In genomic region chr5:133020821-133021220, GRCm38 (mm10) we compare ENCODE assay signal across 24 mouse cellular contexts.
DNase-seq lines count a peak whose midpoint lies in the region; ATAC-seq and TF ChIP-seq lines count a peak whose summit lies in the region.
"Had no signal": no experiment of that assay in that cellular context is flagged by ENCODE, and none has a peak within 500 bp of the region (broad histone marks: within the 10 kb centered on the region; RNA-seq: fewer than 3 reads in every experiment).

No protein-coding gene starts in this region.

- H3K4me2 ChIP-seq in lung, postnatal 0 days (replicated peaks; ENCODE audit: low read depth, low read length) = no peak overlapping the region
- H3K4me2 ChIP-seq: embryonic facial prominence, embryonic 12.5 days; forebrain, embryonic 13.5 days; forebrain, embryonic 15.5 days had no signal

- intact Hi-C loops in heart, postnatal 25 days (cut with DNase I) = no loop called here

- H3K9ac ChIP-seq in lung, postnatal 0 days (replicated peaks; ENCODE audit: low read depth) = no peak overlapping the region
- H3K9ac ChIP-seq: embryonic facial prominence, embryonic 12.5 days; forebrain, embryonic 13.5 days; forebrain, embryonic 15.5 days had no signal

- no peaks in the 10 kb centered on the region for H3K27me3 ChIP-seq in lung, postnatal 0 days (replicated peaks; ENCODE audit: insufficient read depth, low read length)
- H3K27me3 ChIP-seq: CH12.LX; embryonic facial prominence, embryonic 12.5 days; forebrain, embryonic 13.5 days; forebrain, embryonic 15.5 days; Patski had no signal

- H3K4me3 ChIP-seq in lung, postnatal 0 days (ENCODE audit: low read depth, low read length) = no peak overlapping the region
- H3K4me3 ChIP-seq in lung, adult 2 months (replicated peaks; ENCODE audit: extremely low read depth, low read depth, low read length) = no peak overlapping the region
- H3K4me3 ChIP-seq: embryonic facial prominence, embryonic 10.5 days; embryonic facial prominence, embryonic 12.5 days; forebrain, embryonic 13.5 days; forebrain, embryonic 15.5 days had no signal

- TF ChIP-seq CTCF in lung, postnatal 0 days (IDR thresholded peaks at IDR 0.05) = no peak
- no peak for TF ChIP-seq CTCF in lung, adult 2 months (IDR thresholded peaks at IDR 0.05; ENCODE audit: insufficient read depth, low read length)

- peak; percentile 70 for ATAC-seq in lung, postnatal 0 days
- ATAC-seq: activated CD4-positive, CD25-positive, alpha-beta regulatory T cell, adult 4 months; CD4-positive, CD25-positive, alpha-beta regulatory T cell, adult 4 months; forebrain, embryonic 13.5 days; forebrain, embryonic 15.5 days; Patski had no signal

- no peak for TF ChIP-seq POLR2A in lung, adult 2 months (IDR thresholded peaks at IDR 0.05; ENCODE audit: borderline replicate concordance, extremely low read depth, low read depth, low read length)

- peak; percentile 49; the same call in 1 of the 2 replicates for TF ChIP-seq EP300 in lung, postnatal 0 days (IDR thresholded peaks at IDR 0.05)

- no peak overlapping the region for H3K27ac ChIP-seq in lung, postnatal 0 days (ENCODE audit: low read length)
- H3K27ac ChIP-seq: embryonic facial prominence, embryonic 10.5 days; embryonic facial prominence, embryonic 12.5 days; forebrain, embryonic 13.5 days; forebrain, embryonic 15.5 days had no signal

- no peaks in the 10 kb centered on the region for H3K4me1 ChIP-seq in lung, postnatal 0 days (ENCODE audit: insufficient read depth, low read depth, low read length)
- no peaks in the 10 kb centered on the region for H3K4me1 ChIP-seq in lung, adult 2 months (ENCODE audit: control insufficient read depth, insufficient read depth, low read length)
- H3K4me1 ChIP-seq: embryonic facial prominence, embryonic 10.5 days; embryonic facial prominence, embryonic 12.5 days; forebrain, embryonic 13.5 days; forebrain, embryonic 15.5 days had no signal

- H3K36me3 ChIP-seq in lung, postnatal 0 days (ENCODE audit: insufficient read depth, low read length) = no peaks in the 10 kb centered on the region
- H3K36me3 ChIP-seq: embryonic facial prominence, embryonic 10.5 days; embryonic facial prominence, embryonic 12.5 days; forebrain, embryonic 15.5 days; G1E had no signal

- H3K9me3 ChIP-seq in lung, postnatal 0 days (ENCODE audit: low read length) = no peaks in the 10 kb centered on the region
- H3K9me3 ChIP-seq: embryonic facial prominence, embryonic 10.5 days; embryonic facial prominence, embryonic 12.5 days; forebrain, embryonic 15.5 days had no signal

- peak; percentile 60 for DNase-seq in heart, adult 11 months
- no peak for DNase-seq in heart, postnatal 25 days (ENCODE audit: low spot score)
- DNase-seq in lung, postnatal 0 days (ENCODE audit: low spot score) = peak; percentile 43
- no peak for DNase-seq in lung, postnatal 14 days
- peak; percentile 21 for DNase-seq in lung, postnatal 36 days
- DNase-seq in lung, adult 2 months = no peak
- DNase-seq: adrenal gland, adult 8-10 months; adrenal gland, postnatal 14 days; adrenal gland, postnatal 36 days; B cell, adult 2 months; cerebellum, adult 11-12 months; cerebellum, adult 2 months; cerebellum, adult 9-10 months; cerebellum, postnatal 10 days; cerebellum, postnatal 25 days had no signal

Comparison
In these comparisons a context has a peak if more than half of its experiments do, and no peak if none do; other contexts are left out.
1. DNase-seq: peak in heart, adult 11 months (single experiment), lung, postnatal 0 days (single experiment) and lung, postnatal 36 days (single experiment); none in heart, postnatal 25 days (single experiment), lung, postnatal 14 days (single experiment) and lung, adult 2 months (single experiment).